In the genomic region with DNA sequence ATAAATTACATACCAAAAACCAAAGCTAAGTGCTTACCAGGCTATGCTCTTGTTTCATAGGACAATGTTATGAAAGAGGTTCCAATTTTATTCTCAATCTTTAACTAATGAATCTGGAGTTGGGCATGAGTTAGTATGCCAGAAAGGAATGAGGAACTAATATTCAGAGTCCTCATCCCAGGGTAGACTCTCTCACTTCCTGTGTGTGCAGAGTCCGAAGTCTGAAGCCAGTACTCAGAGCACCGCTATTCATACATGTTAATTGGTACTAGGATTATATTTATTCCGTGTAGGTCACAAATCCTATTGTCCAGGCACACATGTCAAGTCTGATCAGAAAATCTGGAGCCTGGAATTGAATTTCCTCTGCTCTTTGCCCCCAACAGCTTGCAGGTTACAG, we compare ENCODE assay signal across 18 mouse cellular contexts.
DNase-seq lines count a peak whose midpoint lies in the region; ATAC-seq and TF ChIP-seq lines count a peak whose summit lies in the region.
"Had no signal": no experiment of that assay in that cellular context is flagged by ENCODE, and none has a peak within 500 bp of the region (broad histone marks: within the 10 kb centered on the region; RNA-seq: fewer than 3 reads in every experiment).

No protein-coding gene starts in this region.

- 0 out of 2 replicates have a peak, but pooled peaks have one; percentile 50 for ATAC-seq in intestine, embryonic 14.5 days (replicated peaks; ENCODE audit: low FRiP score, low TSS enrichment, low read depth)
- ATAC-seq in intestine, embryonic 15.5 days, result peak; percentile 65
- ATAC-seq in intestine, postnatal 0 days, result peak; percentile 73
- ATAC-seq: forebrain, embryonic 13.5 days; forebrain, embryonic 15.5 days; forebrain, postnatal 0 days had no signal

- no peaks in the 10 kb centered on the region for H3K27me3 ChIP-seq in intestine, embryonic 14.5 days (replicated peaks; ENCODE audit: control insufficient read depth, insufficient read depth, low read length)
- no peaks in the 10 kb centered on the region for H3K27me3 ChIP-seq in intestine, embryonic 15.5 days (replicated peaks)
- no peaks in the 10 kb centered on the region for H3K27me3 ChIP-seq in intestine, postnatal 0 days (replicated peaks; ENCODE audit: control insufficient read depth, insufficient read depth, low read length)
- H3K27me3 ChIP-seq: embryonic facial prominence, embryonic 12.5 days; forebrain, embryonic 13.5 days; forebrain, embryonic 15.5 days had no signal

- H3K9me3 ChIP-seq in intestine, embryonic 14.5 days (ENCODE audit: control insufficient read depth, low read length), result no peaks in the 10 kb centered on the region
- no peaks in the 10 kb centered on the region for H3K9me3 ChIP-seq in intestine, embryonic 15.5 days
- H3K9me3 ChIP-seq in intestine, postnatal 0 days (ENCODE audit: control insufficient read depth), result no peaks in the 10 kb centered on the region
- H3K9me3 ChIP-seq: embryonic facial prominence, embryonic 10.5 days; embryonic facial prominence, embryonic 12.5 days; forebrain, embryonic 13.5 days; forebrain, embryonic 15.5 days had no signal

- no peak overlapping the region for H3K4me3 ChIP-seq in intestine, embryonic 14.5 days (ENCODE audit: low read depth, low read length)
- no peak overlapping the region for H3K4me3 ChIP-seq in intestine, embryonic 15.5 days (replicated peaks)
- H3K4me3 ChIP-seq in intestine, postnatal 0 days (ENCODE audit: low read depth, low read length), result no peak overlapping the region
- H3K4me3 ChIP-seq: embryonic facial prominence, embryonic 10.5 days; embryonic facial prominence, embryonic 12.5 days; forebrain, embryonic 13.5 days; forebrain, embryonic 15.5 days had no signal

- no peak overlapping the region for H3K27ac ChIP-seq in intestine, embryonic 14.5 days (ENCODE audit: low read depth)
- H3K27ac ChIP-seq in intestine, embryonic 15.5 days, result no peak overlapping the region
- no peak overlapping the region for H3K27ac ChIP-seq in intestine, postnatal 0 days (ENCODE audit: low read depth, low read length)
- H3K27ac ChIP-seq: embryonic facial prominence, embryonic 10.5 days; embryonic facial prominence, embryonic 12.5 days; forebrain, embryonic 13.5 days; forebrain, embryonic 15.5 days had no signal

- 47% methylated on average over 3 of the region's 3 CpGs for WGBS in intestine, embryonic 14.5 days
- 43% methylated on average over 3 of the region's 3 CpGs for WGBS in intestine, embryonic 15.5 days
- 34% methylated on average over 3 of the region's 3 CpGs for WGBS in intestine, postnatal 0 days

- no peak for TF ChIP-seq CTCF in intestine, postnatal 0 days (IDR thresholded peaks at IDR 0.05; ENCODE audit: low read depth)

- no peak overlapping the region for H3K4me2 ChIP-seq in intestine, embryonic 14.5 days (ENCODE audit: low read length)
- H3K4me2 ChIP-seq in intestine, embryonic 15.5 days (replicated peaks), result no peak overlapping the region
- H3K4me2 ChIP-seq in intestine, postnatal 0 days (replicated peaks; ENCODE audit: low read depth), result no peak overlapping the region
- H3K4me2 ChIP-seq: embryonic facial prominence, embryonic 12.5 days; forebrain, embryonic 13.5 days; forebrain, embryonic 15.5 days had no signal

- H3K9ac ChIP-seq in intestine, embryonic 14.5 days (ENCODE audit: low read length), result no peak overlapping the region
- H3K9ac ChIP-seq in intestine, embryonic 15.5 days, result no peak overlapping the region
- H3K9ac ChIP-seq in intestine, postnatal 0 days (ENCODE audit: low read depth, low read length), result no peak overlapping the region
- H3K9ac ChIP-seq: embryonic facial prominence, embryonic 12.5 days; forebrain, embryonic 13.5 days; forebrain, embryonic 15.5 days; forebrain, postnatal 0 days had no signal

- no peaks in the 10 kb centered on the region for H3K4me1 ChIP-seq in intestine, embryonic 14.5 days (replicated peaks; ENCODE audit: control insufficient read depth, insufficient read depth, low read length)
- no peaks in the 10 kb centered on the region for H3K4me1 ChIP-seq in intestine, embryonic 15.5 days (replicated peaks)
- no peaks in the 10 kb centered on the region for H3K4me1 ChIP-seq in intestine, postnatal 0 days (replicated peaks; ENCODE audit: control insufficient read depth, insufficient read depth, low read length)
- H3K4me1 ChIP-seq: forebrain, embryonic 15.5 days had no signal

- no peak for DNase-seq in intestine, embryonic 14.5 days (ENCODE audit: low spot score)
- DNase-seq in cerebellum, adult 9-10 months, result no peak
- DNase-seq in kidney, postnatal 25 days, result no peak
- DNase-seq: adrenal gland, adult 2 months; adrenal gland, postnatal 10 days; adrenal gland, postnatal 25 days; cerebellum, adult 11 months; cerebellum, adult 18-20 months; cerebellum, adult 8-10 months; cerebellum, postnatal 10 days; cerebellum, postnatal 25 days; forebrain, postnatal 0 days had no signal

- H3K36me3 ChIP-seq in intestine, embryonic 14.5 days (ENCODE audit: control insufficient read depth, insufficient read depth, low read length), result no peaks in the 10 kb centered on the region
- no peaks in the 10 kb centered on the region for H3K36me3 ChIP-seq in intestine, embryonic 15.5 days
- no peaks in the 10 kb centered on the region for H3K36me3 ChIP-seq in intestine, postnatal 0 days (ENCODE audit: control insufficient read depth, insufficient read depth)
- H3K36me3 ChIP-seq: embryonic facial prominence, embryonic 10.5 days; embryonic facial prominence, embryonic 12.5 days; forebrain, embryonic 15.5 days had no signal
